Mouse (Mus musculus) kidney, adult 2 months (tissue): Measurements from ENCODE around the gene Wtap. TPM values are rescaled to one million over a fixed set of nuclear protein-coding genes. Genes with fewer than 3 reads are reported as not detected.
"Not testable (repeated sequence)": the region's sequence is repeated elsewhere in the genome, so short reads cannot be mapped to it uniquely, and the experiment has no call there.

ENCODE experiments used
- DNase-seq: peaks from one replicate; pipeline ENCODE4 v3.0.0; 2021
- H3K27ac ChIP-seq: fragments of 200-500 bp; 2 replicates; pipeline ENCODE4 v1.5.1; 2012; ENCODE audit warnings: low read depth, low read length, control low read depth, inconsistent platforms; ENCODE audit not compliant: insufficient read depth
- H3K27me3 ChIP-seq: fragments of 200-500 bp; replicated peaks from 2 replicates; pipeline ENCODE4 v1.6.1; 2012; ENCODE audit warnings: mild to moderate bottlenecking, moderate library complexity, low read length, inconsistent platforms; ENCODE audit not compliant: control insufficient read depth, insufficient read depth
- H3K36me3 ChIP-seq: fragments of 200-500 bp; 2 replicates; pipeline ENCODE4 v1.6.1; 2012; ENCODE audit warnings: mild to moderate bottlenecking, moderate library complexity, low read length, inconsistent platforms; ENCODE audit not compliant: control insufficient read depth, insufficient read depth
- H3K4me1 ChIP-seq: fragments of 200-500 bp; 2 replicates; pipeline ENCODE4 v1.6.1; 2011; ENCODE audit warnings: low read length; ENCODE audit not compliant: control insufficient read depth, insufficient read depth
- H3K4me3 ChIP-seq: fragments of 200-500 bp; 2 replicates; pipeline ENCODE4 v1.5.1; 2011; ENCODE audit warnings: mild to moderate bottlenecking, low read depth, low read length, control low read depth; ENCODE audit not compliant: insufficient read depth
- CTCF ChIP-seq: fragments of 200-500 bp; conservative IDR thresholded peaks from 2 replicates; pipeline ENCODE4 v1.5.1; 2011; ENCODE audit warnings: low read depth, mild to moderate bottlenecking, control low read depth, low read length, moderate library complexity, mixed read lengths; ENCODE audit not compliant: insufficient read depth, insufficient read length
- POLR2A ChIP-seq: fragments of 200-500 bp; IDR thresholded peaks from one replicate; pipeline ENCODE4 v1.6.1; 2011; ENCODE audit warnings: low read depth, low read length, control low read depth
- WGBS: fragments of 180-500 bp; shearing (Covaris S2); methylation state at CpG from one replicate; pipeline ENCODE4 v1.1.7; 2018; 5-methylcytosine and 5-hydroxymethylcytosine counted together
- polyA plus RNA-seq: library from polyadenylated mRNA; depleted of rRNA; stranded (reverse); fragments of >200 nt; gene quantifications from 2 replicates; pipeline ENCODE4 v1.2.3, GENCODE M21; 2012

Wtap gene
- polyA plus RNA-seq, 1 experiment, result 23.9 TPM

DNA sequence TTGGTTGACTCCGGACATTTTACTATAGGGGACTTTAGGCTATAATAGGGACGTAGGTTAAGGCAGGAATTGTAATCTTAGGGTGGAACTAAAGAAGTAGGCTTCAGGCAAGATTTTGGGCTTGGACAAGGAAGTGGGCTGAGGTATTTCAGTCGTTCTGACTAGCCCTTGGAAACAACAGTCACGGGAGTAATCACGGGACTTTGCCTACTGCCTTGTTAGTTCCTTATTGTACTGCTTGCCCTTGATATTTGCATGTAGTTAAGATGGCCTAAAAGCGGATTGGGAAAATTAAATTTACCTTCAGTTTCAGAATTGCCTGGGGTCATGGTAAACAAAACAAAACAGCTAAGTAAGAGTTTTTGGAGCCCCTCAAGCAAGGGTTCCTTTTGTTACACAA is 5.1 kb upstream of the Wtap start:
- DNase-seq, result no peak
- H3K4me1 ChIP-seq, result peaks cover 2% of the 10 kb centered on the region; the same call in 1 of the 2 replicates
- no peak for TF ChIP-seq CTCF
- H3K4me3 ChIP-seq, result no peak overlapping the region
- 72% methylated on average over 6 of the region's 6 CpGs for WGBS
- no peaks in the 10 kb centered on the region for H3K36me3 ChIP-seq
- no peak overlapping the region for H3K27ac ChIP-seq
- no peaks in the 10 kb centered on the region for H3K27me3 ChIP-seq

DNA sequence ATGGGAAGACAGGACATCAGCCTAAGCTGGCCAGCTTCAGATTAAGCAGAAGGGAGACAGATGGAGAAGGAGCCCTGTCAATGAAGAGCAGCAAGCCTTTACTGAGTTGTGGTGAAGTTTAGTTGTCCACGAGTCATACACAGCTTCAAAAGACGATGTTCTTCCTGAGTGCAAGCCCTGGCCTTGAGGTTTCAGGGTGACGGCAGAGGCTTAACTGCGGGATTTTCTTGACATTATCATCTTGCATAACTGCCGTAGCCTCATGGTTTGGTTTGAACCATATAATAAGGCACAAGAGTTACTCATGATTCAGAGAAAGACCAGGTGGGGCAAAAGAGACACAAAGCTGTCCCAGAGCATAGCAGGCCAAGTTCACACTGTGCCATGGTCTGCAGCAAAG is 3.9 kb upstream of the Wtap start:
- Histone ChIP-seq H3K4me1 (peaks cover 2% of the 10 kb centered on the region; the same call in 1 of the 2 replicates), H3K4me3 (no peak overlapping the region), H3K27me3 (no peaks in the 10 kb centered on the region), H3K27ac (no peak overlapping the region), H3K36me3 (no peaks in the 10 kb centered on the region)
- no peak for DNase-seq
- whole genome bisulfite sequencing, result 95% methylated on average over 5 of the region's 5 CpGs
- TF ChIP-seq CTCF (no peak), POLR2A (no peak)

DNA sequence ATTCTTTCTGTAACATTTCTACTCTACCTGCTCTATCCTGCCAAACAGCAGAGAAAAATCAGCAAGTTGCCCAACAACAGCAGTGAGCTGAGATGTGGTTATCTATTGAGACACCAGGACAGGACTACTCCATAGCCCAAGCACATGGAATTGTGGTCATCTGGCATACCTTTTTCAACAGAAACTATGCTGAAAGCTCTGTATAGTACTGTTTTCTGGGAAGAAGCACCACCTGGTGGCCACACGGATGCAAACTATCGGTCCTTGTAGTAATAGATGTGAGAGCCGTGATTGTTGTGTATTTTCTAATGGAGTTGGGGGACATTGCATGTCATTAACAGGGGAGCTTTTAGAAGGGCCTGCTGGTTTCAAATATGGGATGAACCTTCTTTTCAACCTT is 2.4 kb upstream of the Wtap start:
- no peak for TF ChIP-seq POLR2A
- peak; percentile 42; the same call in 1 of the 2 replicates for TF ChIP-seq CTCF
- Histone ChIP-seq H3K4me1 (peaks cover 2% of the 10 kb centered on the region; the same call in 1 of the 2 replicates), H3K27me3 (no peaks in the 10 kb centered on the region), H3K4me3 (no peak overlapping the region), H3K27ac (no peak overlapping the region), H3K36me3 (no peaks in the 10 kb centered on the region)
- peak; percentile 80 for DNase-seq
- 4% methylated on average over 3 of the region's 3 CpGs for WGBS

DNA sequence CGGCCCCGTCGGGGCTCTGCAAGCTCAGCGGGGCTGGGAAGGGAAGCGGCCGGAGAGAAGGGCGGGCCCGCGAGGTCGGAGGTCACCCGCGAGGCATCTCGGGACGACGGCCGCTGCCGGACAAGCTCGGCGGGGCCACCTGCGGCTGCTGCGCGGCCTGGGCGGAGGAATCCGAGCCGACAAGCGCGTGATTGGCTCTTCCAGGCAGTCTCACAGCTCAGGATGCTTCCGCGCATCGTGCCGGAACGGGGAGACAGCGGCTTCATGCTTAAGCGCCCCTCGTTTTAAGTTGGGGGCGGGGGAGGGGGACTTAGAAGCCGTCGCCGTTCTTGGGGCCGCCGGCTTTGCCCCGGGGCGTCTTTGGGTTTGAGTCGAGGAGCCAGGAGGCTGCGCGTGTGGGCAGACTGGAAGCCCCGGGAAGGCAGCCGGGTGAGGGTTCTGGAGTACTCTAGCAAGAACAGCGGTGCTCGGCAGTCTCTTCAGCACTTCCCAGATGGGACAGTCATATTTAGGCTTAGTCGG is 1.4 kb downstream of the Wtap start:
- peak overlapping the region; percentile 82 for H3K27ac ChIP-seq
- WGBS, result under 1% methylated on average over 51 of the region's 51 CpGs
- peak; percentile 98 for DNase-seq
- TF ChIP-seq CTCF, result no peak
- TF ChIP-seq POLR2A, result peak; percentile 70
- H3K4me1 ChIP-seq, result peaks cover 6% of the 10 kb centered on the region; the same call in 1 of the 2 replicates
- no peaks in the 10 kb centered on the region for H3K36me3 ChIP-seq
- H3K27me3 ChIP-seq, result no peaks in the 10 kb centered on the region
- peak overlapping the region; percentile 78 for H3K4me3 ChIP-seq

DNA sequence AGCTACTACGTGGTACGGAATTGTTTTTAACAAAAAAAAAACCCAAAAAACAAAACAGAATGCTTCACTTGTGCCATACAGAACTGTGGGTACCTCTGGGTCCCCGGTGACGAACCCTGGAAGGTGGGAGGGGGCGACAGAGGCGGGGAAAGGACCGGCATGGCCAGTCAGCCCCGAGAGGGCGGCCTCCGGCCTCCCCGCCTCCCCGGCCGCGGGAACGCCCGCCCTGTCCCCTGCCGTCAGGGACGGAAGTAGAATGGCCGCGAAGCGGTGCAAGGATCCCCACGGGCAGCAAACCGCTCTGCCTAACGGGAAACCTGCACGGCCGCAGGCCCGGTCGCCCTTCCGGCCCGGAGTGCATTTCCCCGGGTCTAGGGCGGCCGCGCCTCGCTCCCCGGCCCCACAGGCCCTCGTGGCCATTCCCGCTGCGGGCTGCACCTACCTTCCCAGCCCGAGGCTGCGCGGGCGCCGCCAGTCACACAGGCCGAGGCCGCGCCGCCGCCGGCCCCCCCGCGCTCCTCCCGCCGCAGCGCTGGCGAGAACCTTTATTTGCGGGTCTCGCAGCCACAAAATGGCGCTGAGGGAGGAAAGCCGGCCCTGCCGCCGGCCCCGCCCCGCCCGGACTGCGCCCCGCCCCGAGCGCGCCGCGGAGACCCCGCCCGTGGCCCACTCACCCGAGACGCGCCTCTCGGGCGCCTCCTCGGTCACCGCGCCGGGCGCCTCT is 2.2 kb downstream of the Wtap start:
- Histone ChIP-seq H3K4me3 (peak overlapping the region; percentile 78), H3K36me3 (no peaks in the 10 kb centered on the region), H3K27ac (peak overlapping the region; percentile 97), H3K27me3 (no peaks in the 10 kb centered on the region), H3K4me1 (peaks cover 8% of the 10 kb centered on the region; the same call in 1 of the 2 replicates)
- TF ChIP-seq CTCF (no peak), POLR2A (no peak)
- DNase-seq, result peak; percentile 95
- WGBS, result under 1% methylated on average over 77 of the region's 84 CpGs

DNA sequence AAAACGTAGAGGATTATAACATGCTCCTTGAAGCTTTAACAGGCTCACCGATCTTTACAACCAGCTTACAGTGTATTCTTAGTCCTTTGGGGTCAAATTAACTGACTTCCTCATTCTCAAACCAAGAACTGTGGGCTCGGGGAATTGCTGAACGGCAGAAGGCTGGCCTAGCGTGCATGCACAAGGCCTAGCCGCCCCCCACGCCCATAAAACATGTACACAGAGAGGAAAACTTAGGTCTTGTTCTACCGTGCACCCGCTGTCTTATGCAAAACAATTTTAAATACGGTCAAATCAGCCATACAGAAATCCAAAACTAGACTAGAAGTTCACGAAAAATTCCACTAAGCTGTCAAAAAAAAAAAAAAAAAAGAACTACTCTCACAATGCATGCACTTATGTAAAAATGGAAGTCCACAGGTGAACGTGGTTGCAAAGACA is 2.8 kb downstream of the Wtap start:
- peaks cover 8% of the 10 kb centered on the region; the same call in 1 of the 2 replicates for H3K4me1 ChIP-seq
- TF ChIP-seq POLR2A (no peak), CTCF (no peak)
- 1% methylated on average over 12 of the region's 12 CpGs for whole genome bisulfite sequencing
- no peaks in the 10 kb centered on the region for H3K27me3 ChIP-seq
- DNase-seq, result no peak
- H3K4me3 ChIP-seq, result peak overlapping the region; percentile 78
- H3K36me3 ChIP-seq, result no peaks in the 10 kb centered on the region
- H3K27ac ChIP-seq, result peak overlapping the region; percentile 97

DNA sequence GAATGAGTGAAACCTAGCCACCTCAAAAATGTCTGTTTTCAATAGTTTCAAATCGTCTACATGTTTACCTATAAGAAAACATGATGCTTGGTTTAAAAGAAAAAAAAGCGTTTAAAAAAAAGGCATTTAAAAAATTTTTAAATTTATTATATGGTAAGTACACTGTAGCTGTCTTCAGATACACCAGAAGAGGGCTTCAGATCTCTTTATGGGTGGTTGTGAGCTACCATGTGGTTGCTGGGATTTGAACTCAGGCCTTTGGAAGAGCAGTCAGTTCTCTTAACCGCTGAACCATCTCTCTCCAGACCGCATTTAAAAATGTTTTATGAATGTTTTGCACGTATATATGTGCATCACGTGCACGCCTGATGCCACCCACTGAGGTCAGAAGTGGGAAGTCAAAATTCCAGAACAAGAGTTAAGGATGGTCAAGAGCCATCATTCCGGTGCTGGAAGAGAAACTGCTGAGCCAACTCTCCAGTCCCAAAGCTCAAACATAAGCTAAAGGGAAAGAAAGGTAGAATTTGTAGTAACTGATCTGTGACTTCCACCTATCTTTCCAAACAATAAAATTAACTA is 3.3 kb downstream of the Wtap start:
- H3K27me3 ChIP-seq, result no peaks in the 10 kb centered on the region
- peak overlapping the region; percentile 78 for H3K4me3 ChIP-seq
- H3K27ac ChIP-seq, result peak overlapping the region; percentile 32
- DNase-seq, result no peak
- H3K4me1 ChIP-seq, result peaks cover 7% of the 10 kb centered on the region; the same call in 1 of the 2 replicates
- H3K36me3 ChIP-seq, result no peaks in the 10 kb centered on the region
- no peak for TF ChIP-seq POLR2A
- TF ChIP-seq CTCF, result no peak
- 23% methylated on average over 8 of the region's 8 CpGs for WGBS

DNA sequence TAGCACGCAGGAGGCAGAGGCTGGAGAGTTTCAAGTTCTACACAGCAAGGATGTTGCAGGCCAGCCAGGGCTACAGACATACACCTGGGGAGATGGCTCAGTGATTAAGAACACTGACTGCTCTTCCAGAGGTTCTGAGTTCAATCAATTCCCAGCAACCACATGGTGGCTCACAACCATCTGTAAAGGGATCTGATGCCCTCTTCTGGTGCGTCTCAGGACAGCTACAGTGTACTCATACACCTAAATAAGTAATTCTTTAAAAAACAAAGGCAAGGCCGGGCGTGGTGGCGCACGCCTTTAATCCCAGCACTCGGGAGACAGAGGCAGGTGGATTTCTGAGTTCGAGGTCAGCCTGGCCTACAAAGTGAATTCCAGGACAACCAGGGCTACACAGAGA is 5.9 kb downstream of the Wtap start:
- H3K4me3 ChIP-seq, H3K27ac ChIP-seq, H3K27me3 ChIP-seq, H3K4me1 ChIP-seq, H3K36me3 ChIP-seq: not testable (repeated sequence)
- WGBS, result 85% methylated on average over 8 of the region's 8 CpGs
- DNase-seq, result peak; percentile 61
- peak; percentile 38 for TF ChIP-seq CTCF
